Mouse (Mus musculus) gastrocnemius, postnatal 4 days (tissue): ENCODE results near the gene Pon2. TPM values are rescaled to one million over a fixed set of nuclear protein-coding genes. Genes with fewer than 3 reads are reported as not detected.

Source experiments
- DNase-seq, 2 experiments: peaks; one replicate each; pipeline ENCODE4 v3.0.0; 2021 to 2022; ENCODE audit warnings: low spot score in 2 of 2, mixed read lengths in 2 of 2
- total RNA-seq, 2 experiments: library from RNA; stranded (reverse); gene quantifications; 2 replicates each; pipeline ENCODE4 v1.2.3; 2021

Gene Pon2
- total RNA-seq, 2 experiments from 2014 or later, result 15.9 to 16.4 TPM

DNA sequence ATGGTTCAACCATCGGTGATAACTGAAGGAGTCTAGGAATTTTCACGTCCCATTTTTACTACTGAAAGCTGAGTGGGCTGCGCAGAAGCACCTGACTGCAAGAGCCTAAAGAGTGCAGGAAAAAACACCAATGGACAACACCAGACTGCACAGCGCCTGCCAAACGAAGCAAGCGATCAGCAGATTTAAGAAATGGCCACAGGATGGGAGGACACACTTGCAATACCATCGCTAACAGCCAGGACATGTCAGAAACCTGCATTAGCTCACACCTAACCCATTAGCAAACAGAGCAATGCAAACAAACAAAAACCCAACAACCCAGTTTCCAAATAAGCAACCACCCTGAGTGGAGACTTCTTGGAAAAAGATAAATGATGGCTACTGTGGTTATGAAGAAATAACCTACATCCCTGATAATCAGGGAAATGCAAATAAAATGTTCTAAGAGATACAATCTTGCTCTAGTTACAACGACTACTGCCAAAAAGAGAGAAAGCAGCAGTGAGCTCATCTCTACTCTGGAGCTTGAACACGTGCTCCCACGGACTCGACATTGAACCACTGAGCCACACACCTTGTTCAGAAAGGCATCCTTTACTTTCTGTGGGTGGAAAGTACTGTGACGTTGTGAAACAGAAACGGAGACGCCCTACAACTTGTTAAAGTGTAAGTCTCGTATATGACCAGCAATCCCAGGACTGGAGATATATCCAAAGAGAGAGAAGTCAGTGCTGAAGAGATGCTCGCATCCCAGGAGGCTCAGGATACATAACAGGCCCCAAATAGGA lies 3.4 kb downstream of the Pon2 start:
- no peak for DNase-seq

DNA sequence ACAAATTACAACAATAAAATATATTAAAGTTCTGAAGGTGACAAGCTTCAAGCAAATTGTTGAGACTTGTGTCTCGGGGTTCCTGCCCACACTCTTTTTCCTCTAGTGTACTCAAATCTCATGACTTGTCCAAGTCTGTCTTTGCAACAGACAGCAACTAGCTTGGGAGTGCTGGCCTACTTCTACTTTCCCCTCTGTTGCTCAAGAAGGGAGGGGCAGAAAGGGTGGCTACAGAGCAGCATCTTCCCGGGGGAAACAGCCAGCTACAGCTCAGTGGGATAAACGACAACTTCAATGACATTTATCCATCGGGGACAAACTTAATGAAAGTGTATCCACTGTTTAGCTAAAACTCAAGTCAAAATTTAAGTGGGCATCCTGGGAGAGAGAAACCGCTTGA lies 5.4 kb downstream of the Pon2 start:
- no peak for DNase-seq

DNA sequence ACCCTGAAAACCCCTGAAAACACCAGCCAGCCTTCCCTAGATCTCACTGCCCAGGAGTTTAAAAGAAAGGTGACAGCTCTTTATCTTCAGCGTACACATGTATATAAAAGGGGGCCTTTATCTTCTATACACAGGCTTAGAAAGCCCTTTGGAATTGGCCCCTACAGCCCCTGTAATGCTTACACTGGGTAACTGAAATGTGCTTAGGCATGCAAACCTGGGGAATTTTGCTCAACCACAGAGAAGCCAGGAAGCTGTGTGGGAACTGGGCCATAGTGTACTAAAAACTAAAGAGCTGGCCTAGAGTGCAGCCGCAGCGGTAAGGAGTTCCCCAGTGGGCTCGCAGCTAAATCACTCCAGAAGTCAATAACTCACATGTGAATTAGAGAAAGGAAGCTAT lies 6.8 kb downstream of the Pon2 start:
- no peak for DNase-seq

DNA sequence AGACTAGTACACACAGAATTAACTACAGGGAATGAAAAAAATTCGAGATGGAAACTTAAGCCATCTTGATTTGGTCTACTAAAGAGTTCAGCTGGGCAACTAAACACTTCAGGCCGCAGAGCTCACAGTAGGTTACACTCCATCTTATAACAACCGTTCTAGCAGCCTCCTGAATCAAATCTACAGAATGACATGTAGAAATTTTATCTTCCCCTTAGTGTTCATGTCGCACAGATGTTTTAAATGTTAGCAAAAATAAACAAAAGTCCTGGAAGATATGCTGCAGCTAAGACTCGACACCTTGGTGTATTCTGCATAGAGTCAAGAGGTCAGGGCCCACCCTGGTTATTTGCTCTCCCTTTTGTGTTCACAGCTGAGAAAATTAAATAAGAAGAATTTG lies 10.3 kb downstream of the Pon2 start:
- no peak for DNase-seq

DNA sequence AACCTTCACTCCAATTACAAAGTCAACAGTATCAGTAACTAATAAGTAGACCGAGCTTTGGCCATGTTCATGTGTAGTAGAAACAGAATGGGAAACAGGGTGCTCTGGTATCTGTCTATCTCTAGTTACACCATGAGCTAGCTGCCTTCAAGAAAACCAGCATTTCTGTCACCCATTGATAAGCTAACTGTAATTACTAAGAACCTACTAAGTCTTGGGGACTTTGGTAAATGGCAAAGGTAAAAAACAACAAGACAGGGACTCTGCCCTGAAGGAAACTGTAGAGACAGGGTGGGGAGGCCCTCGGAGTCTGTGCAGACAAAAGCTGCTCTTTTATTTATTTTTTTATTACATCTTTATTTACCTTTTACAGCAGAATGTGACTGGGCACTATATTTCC lies 10.9 kb downstream of the Pon2 start:
- no peak for DNase-seq

DNA sequence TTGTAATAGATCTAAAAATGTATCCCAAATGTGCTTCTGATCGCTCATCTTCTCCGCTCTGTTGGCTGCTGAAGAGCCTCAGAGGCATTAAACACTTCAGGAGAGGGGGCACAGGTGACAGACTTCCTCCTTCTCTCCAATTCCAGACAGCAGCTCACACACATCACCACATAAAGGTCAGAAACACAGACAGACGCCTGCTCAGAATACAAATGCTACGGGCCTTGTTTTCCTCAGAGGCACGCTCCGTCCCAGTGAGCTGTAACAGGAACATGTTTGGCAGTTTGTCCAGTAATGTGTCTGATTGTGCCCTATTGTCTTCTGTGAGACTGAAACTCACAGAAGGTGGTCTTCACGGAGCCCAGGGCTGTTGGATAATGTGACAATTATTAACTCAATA lies 15.8 kb downstream of the Pon2 start:
- no peak for DNase-seq

DNA sequence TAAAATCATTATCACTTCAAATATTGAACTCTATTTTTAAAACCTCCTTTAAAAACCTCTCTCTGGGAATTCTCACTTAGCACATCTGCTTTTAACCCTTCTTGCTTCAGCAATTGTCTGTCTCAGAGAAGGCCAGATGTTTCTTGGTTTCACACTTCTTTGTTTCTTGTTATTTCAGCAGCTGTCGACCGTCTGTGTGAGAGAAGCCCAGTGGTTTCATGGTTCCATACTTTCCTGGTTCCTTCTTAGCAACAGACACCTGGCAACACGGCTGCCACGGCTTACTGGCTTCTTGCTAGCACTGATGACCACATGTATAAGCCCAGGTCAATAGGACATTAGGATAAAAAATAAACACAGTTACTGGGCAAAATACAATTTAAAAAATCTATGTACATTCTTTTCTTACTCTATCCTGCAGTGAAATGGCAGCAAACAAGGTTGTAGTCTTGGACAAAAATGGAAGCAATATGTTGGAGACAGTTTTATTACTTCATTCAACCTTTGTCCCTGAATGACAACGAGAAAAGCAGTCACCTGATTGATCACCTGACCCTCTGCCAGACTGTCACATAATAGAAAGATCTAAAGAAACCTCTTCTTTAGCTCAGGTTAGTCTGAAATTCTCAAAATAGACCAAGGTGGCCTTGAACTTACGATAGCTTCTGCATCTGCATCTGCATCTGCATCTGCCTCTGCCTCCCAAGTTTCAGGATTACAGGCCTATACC lies 17.5 kb downstream of the Pon2 start:
- DNase-seq, result no peak

DNA sequence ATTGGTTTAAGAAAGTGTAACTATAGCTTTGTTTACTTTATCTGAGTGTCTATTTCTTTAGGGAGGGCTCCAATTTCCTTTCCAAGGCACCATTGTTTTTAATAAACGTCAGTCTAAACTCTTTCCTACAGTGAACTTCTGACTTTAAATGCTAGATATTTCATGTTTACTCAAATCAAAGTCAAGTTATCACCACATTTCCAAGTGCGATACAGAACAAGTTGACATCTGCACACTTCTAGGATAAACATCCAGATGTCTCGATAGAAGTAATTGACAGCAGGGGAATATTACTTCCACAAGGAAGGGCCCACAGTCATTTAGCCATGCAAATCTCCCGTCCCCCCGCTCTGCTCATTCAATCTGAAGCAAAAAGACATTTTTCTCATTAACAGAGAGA lies 20.3 kb downstream of the Pon2 start:
- no peak for DNase-seq

DNA sequence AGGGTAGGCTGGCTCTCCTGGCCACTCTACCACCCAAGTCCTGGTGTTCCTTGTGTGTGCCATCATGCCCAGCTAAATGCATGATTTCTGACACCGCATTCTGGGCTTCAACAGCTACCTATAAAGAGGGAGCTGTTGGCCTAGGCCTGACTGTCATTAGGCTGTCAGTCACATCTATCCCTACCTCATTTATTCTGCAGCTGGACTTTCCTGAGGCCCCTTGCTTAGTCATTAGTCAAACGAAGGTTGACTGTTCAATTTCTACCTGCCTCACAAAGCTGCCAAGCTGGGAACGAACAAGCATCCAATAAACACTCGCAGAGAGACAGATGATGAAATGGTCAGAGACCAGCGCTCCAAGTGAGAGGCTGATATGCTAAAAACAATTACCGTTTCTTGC lies 28.6 kb downstream of the Pon2 start:
- DNase-seq, result no peak

DNA sequence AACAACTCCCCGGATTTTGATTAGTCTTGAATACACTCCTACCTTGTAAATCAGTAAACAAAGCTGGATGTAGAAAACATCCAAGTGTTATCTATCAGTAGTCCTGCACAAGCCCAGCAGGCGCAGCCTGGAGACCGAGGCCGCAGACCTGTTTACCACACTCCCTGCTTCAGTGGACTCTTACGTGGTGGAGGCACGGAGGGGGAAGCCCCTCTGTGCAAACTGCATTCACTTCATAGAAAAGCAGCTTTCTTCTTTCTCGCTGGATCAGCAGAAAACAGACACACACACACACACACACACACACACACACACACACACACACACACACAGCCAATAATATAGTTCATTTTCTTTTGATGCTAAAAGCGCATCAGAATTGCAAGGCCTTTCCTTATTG lies 33.5 kb downstream of the Pon2 start:
- no peak for DNase-seq

DNA sequence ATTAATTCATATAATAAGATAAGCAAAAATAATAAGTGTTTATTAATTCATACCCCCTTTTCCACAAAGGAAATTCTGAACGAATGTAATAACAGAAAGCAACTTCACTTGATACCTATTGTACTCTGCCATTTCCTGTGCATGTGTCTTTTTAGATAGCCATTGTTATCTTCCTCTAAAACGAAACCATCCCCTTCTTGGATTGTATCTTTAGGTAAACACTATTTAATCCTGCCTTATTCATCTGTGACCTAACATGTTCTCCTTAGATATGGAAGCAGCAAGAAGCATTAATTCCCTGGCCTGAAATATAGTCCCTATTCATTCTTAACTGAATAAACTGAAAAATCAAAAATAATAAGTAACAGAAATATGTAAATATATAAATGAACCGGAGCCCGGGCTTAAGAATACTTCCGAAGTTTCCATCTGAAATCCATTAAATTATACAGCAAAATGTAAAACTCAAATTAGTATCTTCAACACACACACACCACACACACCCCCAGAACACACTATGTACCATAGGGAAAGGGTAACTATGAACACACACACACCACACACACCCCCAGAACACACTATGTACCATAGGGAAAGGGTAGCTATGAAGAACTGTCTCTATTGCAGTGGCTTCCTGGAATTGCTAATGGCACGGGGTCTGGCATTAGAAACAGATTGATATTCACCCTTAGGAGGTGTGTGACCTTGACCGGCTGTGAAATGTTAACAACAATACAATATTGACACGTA lies 34.8 kb downstream of the Pon2 start:
- DNase-seq, result no peak

DNA sequence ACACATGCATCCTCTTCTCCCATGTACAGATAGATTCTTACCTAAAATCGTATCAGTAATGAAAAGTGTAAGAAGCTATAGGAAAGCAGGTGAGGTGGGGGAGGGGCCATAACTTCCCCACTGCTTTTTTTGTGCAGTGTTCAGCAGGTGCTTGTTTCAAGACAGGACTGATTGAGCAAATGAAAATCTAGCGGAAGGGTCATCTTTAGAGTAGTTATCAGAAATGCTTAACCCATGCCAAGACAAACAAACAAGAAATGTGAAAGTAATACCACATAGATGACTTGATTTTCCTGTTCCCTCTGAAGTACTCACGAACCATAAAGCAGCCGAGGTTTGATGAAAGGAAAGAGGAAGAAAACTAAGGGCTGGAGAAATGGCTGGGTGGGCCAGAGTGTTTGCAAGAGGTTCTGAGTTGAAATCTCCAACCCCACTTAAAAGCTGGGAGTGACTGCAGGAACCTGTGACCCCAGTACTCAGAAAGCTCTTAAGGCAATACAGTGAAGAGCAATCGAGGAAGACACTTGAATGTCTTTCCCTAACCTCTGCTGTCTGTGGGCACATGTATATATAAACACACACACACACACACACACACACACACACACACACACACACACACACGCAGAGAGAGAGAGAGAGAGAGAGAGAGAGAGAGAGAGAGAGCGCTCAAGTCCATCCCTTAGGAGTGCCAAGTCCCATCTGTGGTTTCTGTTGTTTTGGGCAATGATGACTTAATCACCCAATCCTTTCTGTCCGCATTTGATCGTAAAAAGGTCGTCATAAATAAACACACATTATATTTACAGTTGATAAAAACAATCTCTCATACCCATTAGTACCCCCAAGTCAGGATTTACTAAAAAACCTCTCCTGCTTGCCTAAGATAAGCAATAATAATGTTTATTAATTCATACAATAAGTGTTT lies 35.7 kb downstream of the Pon2 start:
- DNase-seq, result no peak

DNA sequence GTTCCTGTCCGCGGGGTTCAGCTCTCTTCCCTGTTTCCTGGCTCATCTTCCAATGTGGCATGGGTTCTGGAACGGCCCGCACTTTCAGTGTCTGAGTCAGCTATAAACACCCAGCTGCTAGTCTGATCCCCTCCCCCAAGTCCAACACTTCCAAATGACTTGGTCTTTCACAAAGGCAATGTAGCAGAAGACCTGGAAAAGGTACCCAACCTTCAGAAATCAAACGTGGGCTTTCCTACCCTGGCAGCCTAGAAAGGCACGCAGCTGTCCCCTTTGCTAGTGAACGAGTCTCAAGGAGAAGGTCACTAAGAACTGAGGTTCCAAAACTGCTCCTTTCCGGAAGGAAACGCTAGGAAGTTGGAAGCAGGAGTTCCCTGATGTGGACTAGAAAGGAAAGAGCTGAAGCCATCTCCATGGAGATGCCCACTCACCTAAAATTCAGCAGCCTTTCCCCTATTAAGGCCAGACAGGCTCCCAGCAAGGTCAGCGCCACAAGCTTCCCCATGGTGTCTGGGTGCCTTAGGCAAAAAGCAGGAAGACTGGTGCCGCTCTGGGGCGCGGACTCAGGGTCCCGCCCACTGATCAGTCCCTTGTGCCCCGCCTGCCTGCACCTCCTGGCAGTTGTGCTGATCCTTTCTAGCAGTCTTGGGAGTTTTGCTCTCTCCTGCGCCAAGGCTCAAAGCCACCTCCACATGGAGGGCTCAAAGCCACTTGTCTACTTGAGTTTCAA lies 42.4 kb downstream of the Pon2 start, which contains the start of gene Pon3:
Gene Pon3, minus strand, starts transcription at position 565 of the 730 bp plus-strand sequence.
- DNase-seq, result peak in 1 of 2 experiments; percentile 31

DNA sequence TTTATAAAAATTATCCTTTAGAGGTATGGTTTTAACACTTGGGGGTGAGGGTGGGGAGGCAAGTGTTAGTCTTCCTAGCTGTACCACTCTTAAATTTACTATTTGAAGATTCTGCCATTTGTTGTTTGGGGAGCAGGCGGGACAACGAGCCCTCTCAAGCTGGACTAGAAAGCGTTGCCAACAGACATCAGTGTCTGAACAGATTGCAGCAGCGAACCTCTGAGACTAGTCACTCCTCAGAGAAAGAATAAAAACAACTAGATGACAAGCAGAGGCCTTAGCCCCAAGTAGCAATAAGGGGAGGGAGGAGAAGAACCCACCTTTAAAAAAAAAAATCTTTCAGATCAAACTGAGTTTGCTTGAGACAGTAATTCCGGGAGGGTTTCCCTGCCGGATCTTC lies 43.0 kb downstream of the Pon2 start:
- DNase-seq, result no peak

DNA sequence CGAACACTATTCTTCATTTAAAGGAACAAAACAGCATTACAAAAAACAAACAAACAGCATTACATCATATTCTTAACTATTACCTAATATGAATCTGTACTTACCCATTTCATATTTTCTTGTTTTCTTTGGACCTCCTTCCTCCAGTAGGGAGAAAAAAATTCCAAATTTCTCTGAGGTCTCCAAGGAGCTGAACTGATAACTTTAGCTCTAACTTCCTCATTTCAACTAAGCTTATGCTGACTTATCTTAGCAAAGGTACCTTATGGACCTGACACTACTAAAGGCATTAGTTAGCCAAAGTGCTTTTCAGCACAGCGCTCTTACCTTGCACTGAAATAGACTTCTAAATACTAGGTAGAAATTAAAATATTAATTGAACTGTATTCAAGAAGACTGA lies 43.4 kb downstream of the Pon2 start:
- no peak for DNase-seq

DNA sequence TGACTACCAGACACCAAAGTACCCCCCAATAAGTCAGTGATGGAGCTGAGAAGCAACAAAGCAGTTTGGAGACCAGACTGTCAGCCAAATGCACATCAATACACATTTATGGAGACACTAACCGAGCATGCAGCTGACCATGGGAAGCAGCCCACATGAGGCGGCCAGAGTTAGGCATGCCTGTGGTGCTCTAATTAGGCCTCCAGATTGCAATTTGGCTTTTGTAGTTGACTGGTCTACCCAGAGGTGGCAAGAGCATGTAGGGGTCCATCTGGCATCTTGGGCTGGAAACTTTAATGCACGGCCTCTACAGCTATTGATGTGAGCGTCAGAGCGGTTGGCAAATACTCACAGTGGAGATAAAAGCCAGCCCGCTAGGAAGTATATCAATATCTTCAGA lies 52.3 kb downstream of the Pon2 start:
- DNase-seq, result no peak

DNA sequence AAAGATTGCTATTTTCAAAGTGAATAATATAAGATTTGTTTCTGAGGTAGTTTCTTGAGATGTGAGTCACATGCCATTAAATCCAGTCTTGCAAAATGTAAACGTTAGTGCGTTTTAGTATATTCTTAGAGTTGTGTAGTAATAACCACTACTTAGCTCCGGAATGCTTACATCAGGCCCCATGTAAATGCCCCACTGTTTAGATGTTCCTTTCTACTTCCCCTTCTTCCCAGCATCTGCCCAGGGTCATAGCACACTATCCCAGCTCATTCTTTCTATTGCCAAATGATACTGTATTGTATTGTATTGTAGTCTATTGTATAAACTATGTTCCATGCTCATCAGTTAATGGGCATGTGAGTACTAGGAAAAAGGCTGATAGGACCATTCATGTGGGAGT lies 59.5 kb downstream of the Pon2 start:
- DNase-seq, result no peak

DNA sequence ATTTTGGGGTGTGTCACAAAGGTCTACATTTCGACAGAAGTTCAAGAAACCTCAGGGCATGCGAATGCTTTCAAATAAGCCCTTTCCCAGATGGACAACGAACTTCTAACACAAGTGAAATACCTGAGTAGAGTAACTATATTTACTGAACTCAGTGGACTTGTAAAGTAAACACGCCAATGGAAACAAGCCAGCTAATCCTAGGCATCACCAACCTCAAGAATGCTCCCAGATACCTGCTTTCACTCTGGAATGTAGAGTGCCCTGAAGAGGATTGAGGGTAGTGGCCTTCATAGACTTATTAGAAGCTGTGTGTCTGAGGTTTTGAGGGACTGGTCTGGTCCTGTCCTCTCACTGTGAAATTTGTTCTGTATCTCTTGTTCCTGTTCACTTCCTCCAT lies 60.7 kb downstream of the Pon2 start:
- DNase-seq, result no peak

DNA sequence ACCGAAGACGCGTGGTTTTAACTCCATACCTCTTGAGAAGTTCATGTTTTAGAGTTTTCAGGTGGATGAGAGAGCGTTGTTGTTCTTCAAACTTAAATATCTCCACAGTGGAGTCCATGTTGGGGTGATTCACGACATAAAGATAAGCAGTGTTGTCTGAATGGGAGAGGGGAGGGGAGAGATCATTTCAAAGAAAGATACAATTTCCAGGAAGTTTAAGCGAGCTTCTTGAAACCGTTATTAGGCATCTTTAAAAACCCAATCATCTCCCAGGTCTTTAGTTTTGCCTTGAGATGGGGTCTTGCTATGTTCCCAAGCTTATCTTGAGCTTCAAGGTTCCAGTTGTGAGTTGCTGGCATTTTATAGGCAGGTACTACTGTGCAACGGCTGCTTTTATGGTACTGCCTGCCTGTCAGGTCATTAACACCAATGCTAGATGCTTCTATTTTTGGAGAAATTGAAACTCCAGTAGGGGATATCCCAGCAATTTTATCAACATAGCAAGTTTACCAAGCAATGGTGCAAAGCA lies 61.3 kb downstream of the Pon2 start:
- DNase-seq, result no peak

DNA sequence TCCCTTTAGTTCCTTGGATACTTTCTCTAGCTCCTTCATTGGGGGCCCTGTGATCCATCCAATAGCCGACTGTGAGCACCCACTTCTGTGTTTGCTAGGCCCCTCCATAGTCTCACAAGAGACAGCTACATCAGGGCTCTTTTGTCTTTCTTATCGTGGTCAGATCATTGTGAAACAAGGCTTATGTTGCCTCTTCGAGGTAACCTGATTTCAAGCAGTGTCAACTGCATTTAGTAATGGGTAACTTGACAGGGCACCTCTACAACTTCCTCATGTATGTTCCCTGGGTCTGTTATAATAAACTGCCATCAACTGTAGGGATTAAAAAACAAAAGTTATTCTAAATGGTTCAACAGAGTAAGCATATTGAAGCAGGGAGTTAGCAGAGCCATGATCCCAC lies 63.7 kb downstream of the Pon2 start:
- DNase-seq, result no peak
